Mouse (Mus musculus): ENCODE data around the gene Cebpa.

The Cebpa gene

DNA sequence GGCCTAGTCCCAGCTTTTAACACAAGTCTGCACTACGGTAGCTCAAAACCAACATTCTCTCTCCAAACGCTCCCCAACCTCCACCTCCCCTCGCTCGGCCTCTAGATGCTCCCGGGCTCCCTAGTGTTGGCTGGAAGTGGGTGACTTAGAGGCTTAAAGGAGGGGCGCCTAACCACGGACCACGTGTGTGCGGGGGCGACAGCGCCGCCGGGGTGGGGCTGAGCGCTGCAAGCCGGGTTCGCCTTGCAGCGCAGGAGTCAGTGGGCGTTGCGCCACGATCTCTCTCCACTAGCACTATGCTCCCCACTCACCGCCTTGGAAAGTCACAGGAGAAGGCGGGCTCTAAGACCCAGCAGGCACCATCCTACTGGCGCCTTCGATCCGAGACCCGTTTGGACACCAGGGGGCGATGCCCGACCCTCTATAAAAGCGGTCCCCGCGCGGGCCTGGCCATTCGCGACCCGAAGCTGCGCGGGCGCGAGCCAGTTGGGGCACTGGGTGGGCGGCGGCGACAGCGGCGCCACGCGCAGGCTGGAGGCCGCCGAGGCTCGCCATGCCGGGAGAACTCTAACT is at the start of gene Cebpa:
Gene Cebpa, plus strand, starts transcription at position 453 of the 573 bp plus-strand sequence.
- DNase-seq (ENCODE audit: low read depth, low spot score): peak; percentile 92

DNA sequence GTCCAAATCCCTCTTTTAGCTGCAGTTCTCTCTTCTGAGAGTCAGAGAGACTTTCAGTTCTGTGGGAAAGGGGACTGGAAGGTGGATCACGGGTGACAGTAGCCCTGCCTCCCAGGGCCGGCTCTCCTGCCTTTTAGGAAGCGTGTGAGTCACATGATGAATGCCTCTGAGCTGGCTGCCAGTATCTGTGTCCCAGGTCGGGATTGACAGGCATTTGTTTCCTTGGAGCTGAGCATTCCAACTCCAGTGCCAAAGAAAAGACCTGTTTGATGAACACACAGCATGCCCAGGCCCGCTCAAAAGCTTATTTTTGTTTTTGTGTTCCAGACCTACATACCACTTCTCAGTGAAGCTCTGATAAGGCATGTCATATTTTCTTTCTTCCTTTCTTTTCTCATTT is 42.4 kb upstream of the Cebpa start:
- DNase-seq (ENCODE audit: low read depth, low spot score): no peak

DNA sequence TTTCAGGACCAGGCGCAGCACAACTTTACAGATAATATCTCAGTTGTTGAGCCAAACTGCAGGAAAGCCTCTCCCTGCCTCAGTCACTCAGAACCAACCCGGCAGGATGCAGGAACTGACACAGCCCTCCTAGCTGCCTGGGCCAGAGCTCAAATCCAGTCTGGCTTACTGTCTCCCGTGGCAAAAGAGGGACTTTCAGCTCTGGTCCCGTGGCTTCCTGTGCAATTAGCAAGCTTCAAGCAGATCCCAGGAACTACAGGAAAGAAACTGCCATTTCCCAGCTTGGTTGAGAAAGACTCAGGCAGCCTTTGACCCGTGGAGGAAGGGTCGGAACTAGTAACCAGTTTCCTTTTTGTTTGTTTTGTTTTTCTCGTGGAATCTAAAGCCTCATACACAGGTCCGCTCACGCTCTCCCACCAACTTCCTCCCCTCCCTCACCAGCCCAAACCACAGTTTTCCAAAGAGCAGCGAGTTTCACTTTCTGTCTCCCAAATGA is 38.2 kb upstream of the Cebpa start:
- no peak for DNase-seq (ENCODE audit: low read depth, low spot score)

DNA sequence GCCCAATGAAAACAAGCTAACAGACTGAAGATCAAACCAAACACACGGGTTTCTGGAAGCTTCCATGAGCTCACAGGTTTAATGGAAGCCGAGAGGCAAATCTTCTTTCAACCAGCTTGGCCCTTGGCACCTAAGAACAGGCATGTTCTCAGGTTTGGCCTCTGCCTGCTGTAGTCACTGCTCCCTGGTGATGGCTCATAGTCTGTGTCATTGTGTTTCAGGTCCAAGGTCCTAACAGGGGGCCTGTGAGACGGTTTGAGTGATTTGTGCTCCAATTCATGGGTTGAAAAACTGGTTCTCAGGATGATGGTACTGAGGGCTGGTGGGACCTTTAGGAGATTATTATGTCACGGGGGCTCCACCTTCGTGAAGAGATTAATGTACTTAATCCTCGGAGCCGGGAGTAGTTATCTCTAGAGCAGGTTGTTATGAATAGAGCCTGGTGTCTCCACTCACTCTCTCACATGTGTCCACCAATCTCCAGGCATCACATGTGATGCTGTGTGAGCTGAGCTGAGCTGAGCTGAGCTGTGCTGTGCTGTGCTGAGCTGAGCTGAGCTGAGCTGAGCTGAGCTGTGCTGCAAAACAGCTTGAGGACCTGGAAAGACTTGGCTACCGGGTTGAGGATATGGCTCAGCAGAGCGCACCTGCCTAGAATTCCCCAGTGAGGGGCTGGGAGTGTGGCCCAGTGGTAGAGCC is 37.5 kb upstream of the Cebpa start:
- DNase-seq (ENCODE audit: low read depth, low spot score): no peak

DNA sequence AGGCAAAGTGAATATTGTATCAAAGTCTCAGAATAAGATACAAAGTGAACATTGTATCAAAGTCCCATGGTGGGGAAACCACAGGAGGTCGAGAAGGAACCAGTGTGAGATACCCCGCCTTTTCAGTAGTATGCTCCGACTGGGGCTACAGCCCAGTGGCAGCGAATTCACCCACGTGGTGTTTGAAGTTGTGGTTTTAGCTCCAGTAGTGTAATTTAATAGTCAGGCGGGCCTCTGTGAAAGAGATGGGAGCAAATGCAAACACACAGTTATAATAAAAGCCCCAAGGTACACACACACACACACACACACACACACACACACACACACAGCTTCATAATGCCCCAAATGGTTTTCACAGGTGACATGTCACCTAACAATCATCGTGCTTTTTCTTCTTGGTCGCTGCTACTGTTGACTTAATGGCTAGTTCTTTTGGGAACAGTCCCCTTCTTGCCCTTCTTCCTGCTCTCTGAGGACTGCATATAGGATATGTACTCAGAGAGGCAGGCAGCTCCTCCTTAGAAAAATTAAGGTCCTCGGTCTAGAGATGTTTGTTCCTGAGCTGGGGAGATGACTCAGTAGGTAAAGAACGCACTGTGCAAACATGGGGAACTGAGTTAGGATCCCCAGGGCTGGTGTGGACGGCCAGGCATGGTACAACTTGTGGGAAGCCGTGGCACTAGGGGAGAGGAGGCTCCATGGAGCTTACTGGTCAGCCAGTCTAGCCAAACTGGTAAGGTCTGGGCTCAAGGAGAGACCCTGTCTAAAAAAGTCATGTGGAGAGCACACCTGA is 34.3 kb upstream of the Cebpa start:
- no peak for DNase-seq (ENCODE audit: low read depth, low spot score)

DNA sequence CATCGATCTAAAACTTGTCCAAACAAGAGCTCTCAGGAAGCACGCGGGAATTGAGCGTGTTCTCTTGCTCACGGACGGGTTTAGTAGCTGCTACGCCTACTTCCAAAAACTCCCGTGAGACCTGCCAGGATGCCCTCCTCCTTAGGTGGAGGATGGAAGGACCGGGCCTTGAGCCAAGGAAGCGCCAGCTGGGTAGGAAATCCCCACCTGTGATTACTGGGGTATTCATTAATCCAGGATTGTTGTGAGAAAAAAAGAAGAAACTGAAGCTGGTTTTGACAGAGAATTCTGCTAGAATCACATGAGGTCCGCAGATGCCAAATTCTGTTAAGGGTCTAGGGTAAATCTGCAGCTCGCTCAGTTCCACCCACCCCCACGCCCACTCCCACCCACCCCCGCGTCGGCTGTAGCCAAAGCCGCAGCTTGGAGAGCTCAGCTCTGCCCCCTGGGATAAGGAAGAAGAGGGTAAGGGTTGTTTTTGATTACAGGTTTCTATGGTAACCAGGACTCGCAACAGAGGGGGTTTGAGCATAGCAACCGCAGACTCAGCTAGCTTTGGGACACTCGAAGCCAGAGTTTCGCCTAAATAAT is 32.7 kb upstream of the Cebpa start:
- DNase-seq (ENCODE audit: low read depth, low spot score): peak; percentile 81

DNA sequence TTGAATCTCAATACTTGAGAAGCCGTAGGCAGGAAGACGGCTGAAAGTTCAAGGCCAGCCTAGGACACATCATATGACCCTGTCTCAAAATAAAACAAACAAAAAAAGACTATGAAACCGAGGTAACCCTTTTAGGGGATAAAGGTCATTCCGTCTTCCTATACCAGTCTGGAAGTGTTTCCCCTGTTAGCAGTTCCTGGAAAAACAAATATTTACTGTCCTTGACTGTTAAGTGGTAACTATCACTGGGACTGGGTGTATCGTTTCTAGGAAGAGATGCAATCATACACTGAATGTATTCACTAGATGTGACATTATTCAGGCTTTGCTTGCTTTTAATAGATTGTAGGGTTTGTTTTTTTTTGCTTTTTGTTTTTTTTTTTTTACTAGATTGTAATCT is 28.5 kb upstream of the Cebpa start:
- no peak for DNase-seq (ENCODE audit: low read depth, low spot score)

DNA sequence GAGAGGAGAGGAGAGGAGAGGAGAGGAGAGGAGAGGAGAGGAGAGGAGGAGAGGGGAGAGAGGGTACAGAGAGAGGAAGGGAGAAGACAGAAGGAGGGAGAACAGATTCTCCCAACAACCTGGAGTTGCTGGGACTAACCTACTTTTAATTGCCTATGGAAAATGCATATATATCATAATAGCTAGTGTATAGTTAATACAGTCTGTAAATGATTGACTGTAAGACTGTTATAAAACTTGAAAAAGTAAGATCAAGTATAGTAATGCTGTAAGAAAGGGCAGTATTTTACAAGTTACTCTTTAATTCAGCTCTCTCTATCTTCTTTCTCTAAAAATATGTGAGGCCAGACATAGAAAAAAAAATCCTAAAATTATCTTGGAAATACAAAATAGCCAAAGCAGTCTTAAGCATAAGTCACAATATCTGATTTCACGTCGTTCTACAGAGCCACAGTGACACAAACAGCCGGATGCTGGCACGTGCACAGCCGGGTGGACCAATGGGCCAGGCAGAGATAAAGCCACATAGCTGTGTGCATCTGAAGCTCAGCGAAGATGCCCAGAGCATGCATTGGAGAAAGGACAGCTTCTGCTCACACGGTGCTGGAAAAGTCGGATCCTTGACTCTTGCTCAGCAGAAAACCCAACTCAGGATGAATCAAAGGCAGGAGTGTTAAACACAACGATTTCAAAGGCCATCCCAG is 24.0 kb upstream of the Cebpa start:
- no peak for DNase-seq (ENCODE audit: low read depth, low spot score)

DNA sequence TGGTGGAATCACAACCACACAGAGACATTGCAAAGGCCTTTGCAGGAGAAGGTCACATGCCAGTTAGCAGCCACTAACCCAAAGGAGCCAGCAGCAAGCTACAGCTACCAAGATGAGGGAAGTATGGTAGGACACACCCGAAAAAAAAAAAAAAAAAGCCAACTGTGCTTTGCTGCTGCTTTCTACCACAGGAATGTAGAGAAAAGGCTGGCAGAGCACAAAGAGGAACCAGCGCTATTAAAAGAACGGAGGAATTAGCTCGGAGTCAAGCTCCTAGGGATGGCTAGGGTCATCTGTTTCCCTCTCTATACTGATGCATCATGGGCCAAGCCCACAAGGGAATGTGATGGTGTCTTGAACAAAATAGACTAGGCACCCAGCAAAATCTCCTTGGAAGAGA is 20.3 kb upstream of the Cebpa start:
- DNase-seq (ENCODE audit: low read depth, low spot score): no peak

DNA sequence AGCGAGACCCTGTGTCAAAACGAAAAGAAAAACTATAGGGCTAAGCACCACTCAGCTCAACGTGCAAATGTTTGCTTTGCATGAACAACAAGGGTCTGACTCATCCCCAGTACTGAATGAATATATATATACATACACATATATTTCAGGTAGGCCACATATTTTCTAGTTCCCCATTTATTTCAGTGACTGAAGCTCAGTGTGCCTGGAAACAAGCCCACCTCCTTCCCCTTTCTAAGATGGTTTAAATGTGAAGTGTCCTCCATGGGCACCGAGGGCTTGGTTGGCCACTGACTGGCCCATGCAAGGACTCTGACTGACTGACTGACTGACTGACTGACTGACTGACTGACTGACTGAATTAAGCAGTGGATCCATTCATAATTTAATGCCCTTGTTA is 19.6 kb upstream of the Cebpa start:
- no peak for DNase-seq (ENCODE audit: low read depth, low spot score)

DNA sequence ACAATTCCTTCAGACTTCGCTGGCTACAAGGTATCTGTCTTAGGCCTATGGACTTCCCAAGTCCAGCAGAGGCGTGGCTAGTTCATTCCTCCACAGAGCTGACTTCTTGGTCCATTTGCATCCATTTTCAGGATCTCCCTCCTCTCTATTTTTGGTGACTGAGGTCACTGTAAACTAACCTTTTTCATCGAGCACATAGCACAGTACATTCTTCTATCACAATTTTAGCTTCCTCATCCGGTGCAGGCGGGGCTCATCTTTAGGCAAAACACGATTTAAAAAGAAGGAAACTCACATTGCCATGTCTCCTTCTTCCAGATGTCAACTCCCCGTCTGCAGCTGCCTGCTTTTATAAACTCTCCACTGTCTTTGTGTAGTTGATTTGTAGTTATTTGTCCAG is 12.5 kb upstream of the Cebpa start:
- DNase-seq (ENCODE audit: low read depth, low spot score): no peak

DNA sequence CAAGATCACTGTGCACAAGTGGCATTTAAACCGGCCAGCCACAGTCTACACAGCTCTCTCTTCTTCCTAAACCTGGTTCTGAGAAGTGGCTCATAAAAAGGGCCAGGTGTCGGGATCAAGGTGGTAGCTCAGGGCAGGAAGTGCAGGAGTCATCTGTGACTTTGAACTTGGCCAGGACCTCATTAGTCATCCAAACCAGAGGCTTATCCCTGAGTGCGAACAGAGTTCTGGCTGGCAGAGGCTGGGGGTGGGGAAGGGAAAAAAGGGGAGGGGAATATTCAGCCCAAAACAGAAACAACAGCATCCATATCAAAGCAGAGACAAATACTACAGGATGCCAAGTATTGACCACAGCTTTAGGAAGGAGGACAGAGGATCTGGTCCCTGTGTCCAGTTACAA is 11.5 kb upstream of the Cebpa start:
- DNase-seq (ENCODE audit: low read depth, low spot score): peak; percentile 43

DNA sequence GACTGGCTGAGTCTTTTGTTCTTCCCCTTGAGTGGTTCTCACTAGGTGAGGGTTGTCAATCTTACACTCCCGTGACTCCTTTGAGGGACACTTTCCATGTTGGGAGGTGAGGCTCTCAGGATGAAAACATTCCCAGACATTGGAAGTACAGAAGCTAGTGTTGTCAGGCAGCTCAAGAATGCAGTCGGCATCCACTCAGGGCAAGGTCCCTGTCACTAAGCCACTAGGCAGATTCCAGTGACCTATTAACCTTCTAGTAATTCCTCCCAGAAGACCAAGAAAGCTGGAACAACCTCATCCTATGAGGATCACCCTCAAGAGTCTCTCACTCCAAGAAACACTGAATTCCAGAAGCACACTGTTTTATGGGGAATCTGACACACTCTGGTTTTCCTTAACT is 11.0 kb upstream of the Cebpa start:
- DNase-seq (ENCODE audit: low read depth, low spot score): no peak

DNA sequence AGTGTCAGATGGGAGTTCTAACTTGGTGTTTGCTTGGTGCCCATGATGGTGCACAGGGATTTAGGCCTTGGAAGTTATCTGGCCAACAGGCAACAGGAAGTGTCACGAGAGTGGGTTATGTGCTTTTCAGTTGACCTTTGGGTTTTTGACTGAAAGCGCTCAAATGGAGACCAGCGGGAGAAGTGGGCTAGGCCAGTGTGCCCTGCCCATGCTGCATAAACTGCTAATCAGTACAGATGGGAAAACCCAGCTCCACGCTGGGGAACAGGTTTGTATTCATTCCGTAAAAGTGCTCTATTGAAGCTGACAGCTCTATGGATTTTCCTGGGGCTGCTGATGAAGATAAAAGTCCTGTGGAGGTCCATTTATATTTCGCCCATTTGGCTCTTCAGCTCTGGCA is 10.4 kb upstream of the Cebpa start:
- DNase-seq (ENCODE audit: low read depth, low spot score): no peak

DNA sequence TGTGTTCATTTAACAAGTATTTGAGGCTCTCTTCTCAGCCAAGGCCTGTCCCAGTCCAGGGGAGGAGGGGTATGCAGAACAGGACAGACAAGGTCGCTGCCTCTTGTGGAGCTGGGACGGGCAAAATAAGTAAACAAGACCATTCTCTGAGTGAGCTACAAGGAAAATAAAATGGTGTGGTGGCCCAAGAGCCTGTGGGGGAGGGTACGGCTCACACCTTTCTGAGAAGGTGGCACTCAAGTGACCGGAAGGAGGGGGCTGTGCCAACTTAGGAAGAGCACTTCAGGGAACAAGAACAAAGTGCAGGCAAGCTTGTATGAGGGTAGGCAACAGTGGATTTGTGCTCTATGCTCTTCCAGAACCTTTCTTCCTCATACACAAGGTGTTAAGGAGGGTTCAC is 6.0 kb upstream of the Cebpa start:
- DNase-seq (ENCODE audit: low read depth, low spot score): no peak

DNA sequence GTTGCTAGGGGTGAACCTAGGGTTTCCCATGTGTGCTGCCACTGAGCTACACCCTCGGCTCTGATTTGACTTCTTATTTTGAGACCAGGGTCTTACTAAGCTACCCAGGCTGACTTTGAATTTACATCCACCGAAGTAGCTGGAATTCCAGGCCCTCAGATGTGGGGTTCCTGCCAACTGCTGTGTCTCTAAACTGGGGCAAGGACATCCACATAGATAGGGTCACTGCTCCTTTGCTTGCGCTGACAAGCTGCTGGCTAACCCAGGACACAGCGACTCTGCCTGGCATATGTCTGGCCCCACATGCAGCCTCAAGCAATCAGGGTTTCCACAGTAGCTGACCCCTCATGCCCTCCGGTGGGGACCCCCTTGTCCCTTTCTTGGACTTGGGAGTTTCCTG is 5.4 kb upstream of the Cebpa start:
- DNase-seq (ENCODE audit: low read depth, low spot score): no peak

DNA sequence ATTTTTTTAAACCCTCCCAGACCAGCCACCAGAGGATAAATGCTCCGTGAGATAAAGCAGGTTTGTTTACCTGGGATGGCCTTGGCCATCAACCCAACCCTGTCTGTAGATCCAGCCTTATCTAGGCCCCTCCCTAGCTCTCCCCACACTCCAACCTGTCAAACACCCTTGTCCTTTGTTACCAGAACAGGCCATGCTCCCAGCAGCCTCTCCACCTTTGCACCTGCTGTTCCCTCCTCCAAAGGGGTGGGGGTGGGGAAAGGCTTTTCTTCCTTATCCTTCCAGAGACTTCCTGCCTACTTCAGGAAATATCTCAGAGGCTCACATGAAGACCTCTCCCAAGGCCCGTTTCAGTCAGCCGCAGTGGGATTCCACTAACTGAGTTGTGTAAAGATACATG is 2.6 kb upstream of the Cebpa start:
- DNase-seq (ENCODE audit: low read depth, low spot score): no peak

DNA sequence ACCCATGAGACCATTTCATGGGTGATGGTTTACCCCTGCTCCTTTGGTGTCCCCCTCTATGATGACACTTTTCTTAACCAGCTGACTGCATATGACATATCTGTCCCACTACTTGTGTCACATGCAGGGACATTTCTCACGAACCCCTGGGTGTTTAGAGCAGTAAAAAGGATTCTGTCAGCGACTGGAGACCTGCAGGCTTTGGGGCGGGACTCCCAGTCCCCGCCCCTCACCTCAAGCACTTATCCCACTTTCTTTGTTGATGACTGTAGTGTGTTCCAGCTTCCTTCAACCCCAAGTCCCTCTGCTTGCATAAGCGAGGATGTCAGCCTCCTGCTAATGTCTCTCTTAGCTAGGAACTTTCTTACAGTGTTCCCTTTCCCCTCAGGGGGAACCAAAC is 2.0 kb upstream of the Cebpa start:
- DNase-seq (ENCODE audit: low read depth, low spot score): no peak

DNA sequence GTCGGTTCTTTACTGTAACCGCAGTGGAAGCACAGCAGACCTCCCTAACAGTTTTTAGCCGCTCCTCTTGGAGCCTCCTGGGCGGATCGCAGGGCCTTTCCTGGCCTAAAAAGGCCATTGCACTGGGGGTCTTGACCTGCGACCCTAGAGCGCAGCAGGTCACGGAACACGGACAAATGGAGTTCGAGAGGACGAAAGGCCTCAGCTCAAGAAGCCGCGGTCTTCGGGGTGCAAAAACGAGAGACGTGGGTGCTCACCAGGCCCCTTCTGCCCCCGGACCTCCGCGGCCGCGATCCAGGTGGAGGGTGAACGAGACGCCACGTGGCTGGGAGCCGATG is 1.4 kb upstream of the Cebpa start:
- DNase-seq (ENCODE audit: low read depth, low spot score): no peak

DNA sequence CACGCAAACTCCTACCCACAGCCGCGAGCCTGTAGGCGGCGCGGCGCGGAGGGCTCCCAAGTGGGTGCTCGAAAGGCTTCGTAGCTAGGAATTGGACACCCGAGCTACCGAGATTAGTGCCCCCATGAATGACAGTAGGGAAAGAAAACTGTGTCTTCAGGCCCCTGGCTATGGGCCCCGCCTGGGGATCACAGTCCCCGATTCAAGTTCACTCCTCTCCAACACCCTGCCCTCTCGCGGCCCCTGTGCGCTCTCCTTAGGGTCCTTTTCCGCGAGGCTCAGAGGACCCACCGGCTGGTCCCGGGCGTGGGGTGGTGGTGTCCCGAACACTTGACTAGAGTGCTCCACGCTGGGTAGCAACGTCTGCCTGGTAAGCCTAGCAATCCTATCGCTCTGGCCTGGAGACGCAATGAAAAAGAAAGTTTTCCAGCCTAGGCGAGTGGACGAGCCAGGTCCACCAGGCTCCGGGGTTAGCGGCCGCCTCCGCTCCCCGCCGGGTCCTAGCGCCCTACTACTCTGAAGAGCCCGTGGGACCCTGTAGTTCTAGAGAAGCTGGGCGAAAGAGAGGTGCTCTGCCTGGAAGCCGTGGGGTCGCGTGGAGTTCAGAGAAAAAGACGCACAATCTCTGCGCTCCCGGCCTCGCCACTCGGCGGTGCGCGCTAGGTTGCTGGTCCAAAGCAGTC is 853 bp upstream of the Cebpa start:
- DNase-seq (ENCODE audit: low read depth, low spot score): peak; percentile 68

DNA sequence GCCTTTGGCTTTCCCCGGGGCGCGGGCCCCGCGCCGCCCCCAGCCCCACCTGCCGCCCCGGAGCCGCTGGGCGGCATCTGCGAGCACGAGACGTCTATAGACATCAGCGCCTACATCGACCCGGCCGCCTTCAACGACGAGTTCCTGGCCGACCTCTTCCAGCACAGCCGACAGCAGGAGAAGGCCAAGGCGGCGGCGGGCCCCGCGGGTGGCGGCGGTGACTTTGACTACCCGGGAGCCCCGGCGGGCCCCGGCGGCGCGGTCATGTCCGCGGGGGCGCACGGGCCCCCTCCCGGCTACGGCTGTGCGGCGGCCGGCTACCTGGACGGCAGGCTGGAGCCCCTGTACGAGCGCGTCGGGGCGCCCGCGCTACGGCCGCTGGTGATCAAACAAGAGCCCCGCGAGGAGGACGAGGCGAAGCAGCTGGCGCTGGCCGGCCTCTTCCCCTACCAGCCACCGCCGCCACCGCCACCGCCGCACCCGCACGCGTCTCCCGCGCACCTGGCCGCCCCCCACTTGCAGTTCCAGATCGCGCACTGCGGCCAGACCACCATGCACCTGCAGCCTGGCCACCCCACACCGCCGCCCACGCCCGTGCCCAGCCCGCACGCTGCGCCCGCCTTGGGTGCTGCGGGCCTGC is 533 bp downstream of the Cebpa start:
- no peak for DNase-seq (ENCODE audit: low read depth, low spot score)
